Mouse (Mus musculus) liver, adult 2 months (tissue): Measurements from ENCODE around the gene Pmpcb.
"Not testable (repeated sequence)": the region's sequence is repeated elsewhere in the genome, so short reads cannot be mapped to it uniquely, and the experiment has no call there.

Source experiments
- CTCF ChIP-seq: fragments of 200-500 bp; IDR thresholded peaks from 2 replicates; pipeline ENCODE4 v1.5.1; 2011; ENCODE audit warnings: low read depth, low read length, control low read depth
- POLR2A ChIP-seq: fragments of 200-500 bp; IDR thresholded peaks from 2 replicates; pipeline ENCODE4 v1.6.1; 2011; ENCODE audit warnings: low read length, control low read depth; ENCODE audit not compliant: insufficient read depth; ENCODE audit errors: extremely low read depth

- not testable (repeated sequence) for TF ChIP-seq POLR2A, CTCF
Measured at GRCm38 (mm10) chr5:21699555-21699954, 37.4 kb upstream of the Pmpcb start.
